Mouse (Mus musculus) bone marrow, adult 2 months (tissue): ENCODE data around the gene Vcp. TPM values are rescaled to one million over a fixed set of nuclear protein-coding genes. Genes with fewer than 3 reads are reported as not detected.

Experiments used
- H3K27ac ChIP-seq: fragments of 200-500 bp; 2 replicates; pipeline ENCODE4 v1.5.1; 2012; ENCODE audit warnings: low read depth, mild to moderate bottlenecking, control low read depth, inconsistent platforms, low read length; ENCODE audit not compliant: control insufficient read depth, poor library complexity, insufficient read depth
- H3K4me1 ChIP-seq: fragments of 200-500 bp; 2 replicates; pipeline ENCODE4 v1.6.1; 2011; ENCODE audit warnings: low read length; ENCODE audit not compliant: control insufficient read depth, insufficient read depth
- H3K4me3 ChIP-seq: fragments of 200-500 bp; replicated peaks from 2 replicates; pipeline ENCODE3; 2011; ENCODE audit warnings: mild to moderate bottlenecking, low read depth, low read length, control low read depth; ENCODE audit not compliant: control insufficient read depth
- CTCF ChIP-seq: fragments of 200-500 bp; IDR thresholded peaks from 2 replicates; pipeline ENCODE4 v1.5.1; 2011; ENCODE audit warnings: low read length, control low read depth; ENCODE audit not compliant: control insufficient read depth, insufficient read depth
- POLR2A ChIP-seq: fragments of 200-500 bp; IDR thresholded peaks from 2 replicates; pipeline ENCODE4 v1.6.1; 2011; ENCODE audit warnings: low read depth, mild to moderate bottlenecking, control low read depth, low read length, borderline replicate concordance; ENCODE audit not compliant: control insufficient read depth
- WGBS: fragments of 180-500 bp; shearing (Covaris S2); methylation state at CpG from one replicate; pipeline ENCODE4 v1.1.7; 2018; 5-methylcytosine and 5-hydroxymethylcytosine counted together
- polyA plus RNA-seq: library from polyadenylated mRNA; stranded (reverse); fragments of >200 nt; gene quantifications from 2 replicates; pipeline ENCODE4 v1.2.4, GENCODE M21; 2011; ENCODE audit warnings: low replicate concordance; ENCODE audit not compliant: missing spikeins, insufficient read depth, insufficient read length

The Vcp gene
- polyA plus RNA-seq, 1 experiment = 93.9 TPM

DNA sequence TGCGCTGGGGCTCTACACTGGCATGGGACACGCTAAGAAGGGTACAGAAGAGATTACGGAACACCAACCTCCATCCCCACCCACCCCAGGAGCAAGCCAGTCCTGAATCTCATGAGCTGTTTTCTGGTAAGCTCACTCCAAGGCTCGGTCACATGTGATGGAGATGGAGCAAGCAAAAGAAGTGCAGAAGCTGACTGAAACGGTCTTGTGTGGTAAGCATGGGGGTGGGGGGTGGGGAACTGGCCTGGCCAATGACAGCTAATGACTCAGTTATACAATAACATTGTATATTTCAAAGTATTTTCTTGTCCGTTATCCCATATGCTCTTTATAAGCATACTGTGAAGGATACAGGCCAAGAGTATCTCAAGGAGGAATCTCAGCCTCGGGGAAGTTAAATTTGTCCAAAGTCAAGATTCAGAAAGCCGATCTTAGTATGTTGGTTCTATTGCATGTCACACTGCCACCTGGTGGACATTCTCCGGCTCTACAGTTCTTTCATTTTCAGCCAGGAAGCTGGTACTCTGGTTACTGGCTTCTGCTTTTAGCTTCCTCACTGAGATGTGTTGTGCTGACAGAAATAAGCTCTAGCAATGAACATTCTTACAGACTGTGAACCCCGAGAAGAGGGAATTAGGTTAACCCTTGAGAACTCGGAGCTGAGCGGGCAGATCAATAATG is 35.1 kb downstream of the Vcp start:
- TF ChIP-seq CTCF = peak; percentile 17; the same call in 1 of the 2 replicates
- no peak for TF ChIP-seq POLR2A
- Histone ChIP-seq H3K27ac (no peak overlapping the region), H3K4me1 (no peaks in the 10 kb centered on the region), H3K4me3 (no peak overlapping the region)
- 14% methylated on average over 12 of the region's 12 CpGs for WGBS

DNA sequence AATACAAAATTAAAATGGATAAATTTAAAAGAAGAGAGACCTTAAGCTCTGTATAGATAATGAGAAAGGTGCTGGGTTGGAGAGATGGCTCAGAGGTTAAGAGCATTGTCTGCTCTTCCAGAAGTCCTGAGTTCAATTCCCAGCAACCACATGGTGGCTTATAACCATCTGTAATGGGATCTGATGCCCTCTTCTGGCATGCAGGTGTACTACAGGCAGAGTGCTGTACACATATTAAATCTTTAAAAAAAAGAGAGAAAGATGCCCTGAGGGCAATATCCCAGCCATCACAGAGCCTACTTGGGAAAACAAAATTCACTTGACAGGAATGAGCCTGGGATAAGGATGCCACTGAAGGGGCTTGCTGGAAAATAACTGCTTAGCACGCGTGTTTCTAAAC is 36.8 kb downstream of the Vcp start:
- 93% methylated on average over 2 of the region's 2 CpGs for WGBS
- no peak overlapping the region for H3K27ac ChIP-seq
- no peaks in the 10 kb centered on the region for H3K4me1 ChIP-seq
- H3K4me3 ChIP-seq = no peak overlapping the region
- no peak for TF ChIP-seq POLR2A
- no peak for TF ChIP-seq CTCF

DNA sequence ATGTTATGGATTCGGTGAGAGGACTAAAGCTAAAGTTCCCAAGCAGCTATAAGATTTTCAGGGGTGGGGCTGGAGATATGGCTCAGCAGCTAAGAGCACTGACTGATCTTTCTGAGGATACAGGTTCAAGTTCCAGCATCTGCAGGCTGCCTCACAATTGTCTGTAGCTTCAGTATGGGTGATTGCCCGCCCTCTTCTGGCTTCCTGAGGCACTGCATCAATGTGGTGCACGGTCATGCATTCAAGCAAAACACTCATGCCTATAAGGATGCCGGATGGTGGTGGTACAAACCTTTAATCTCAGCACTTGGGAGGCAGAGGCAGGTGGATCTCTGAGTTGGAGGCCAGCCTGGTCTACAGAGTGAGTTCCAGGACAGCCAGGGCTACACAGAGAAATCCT is 38.7 kb downstream of the Vcp start:
- Histone ChIP-seq H3K4me1 (no peaks in the 10 kb centered on the region), H3K27ac (no peak overlapping the region), H3K4me3 (no peak overlapping the region)
- TF ChIP-seq CTCF = peak; percentile 80
- no peak for TF ChIP-seq POLR2A
- 20% methylated on average over 4 of the region's 4 CpGs for WGBS

DNA sequence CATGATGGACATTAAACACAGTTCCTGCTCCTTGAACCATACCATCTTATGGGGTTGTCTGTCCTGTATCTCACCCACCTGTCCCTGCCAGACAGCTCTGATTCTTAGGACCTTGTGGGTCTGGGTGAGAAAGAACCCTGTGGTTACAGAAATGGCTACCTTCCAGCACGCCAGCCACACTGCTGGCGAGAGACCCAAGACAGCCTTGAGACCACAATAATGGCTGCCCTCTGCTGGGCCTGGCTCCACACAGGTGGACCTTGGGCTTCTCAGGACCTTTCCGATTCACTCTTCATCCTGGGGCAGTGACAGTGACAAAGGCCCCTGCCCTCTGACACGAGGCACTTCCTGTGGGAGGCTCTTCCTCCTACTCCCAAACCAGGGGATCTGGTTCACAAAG is 40.9 kb downstream of the Vcp start:
- Histone ChIP-seq H3K27ac (no peak overlapping the region), H3K4me3 (no peak overlapping the region), H3K4me1 (no peaks in the 10 kb centered on the region; the same call in 1 of the 2 replicates)
- TF ChIP-seq CTCF (no peak), POLR2A (no peak)
- WGBS = 37% methylated on average over 4 of the region's 4 CpGs

DNA sequence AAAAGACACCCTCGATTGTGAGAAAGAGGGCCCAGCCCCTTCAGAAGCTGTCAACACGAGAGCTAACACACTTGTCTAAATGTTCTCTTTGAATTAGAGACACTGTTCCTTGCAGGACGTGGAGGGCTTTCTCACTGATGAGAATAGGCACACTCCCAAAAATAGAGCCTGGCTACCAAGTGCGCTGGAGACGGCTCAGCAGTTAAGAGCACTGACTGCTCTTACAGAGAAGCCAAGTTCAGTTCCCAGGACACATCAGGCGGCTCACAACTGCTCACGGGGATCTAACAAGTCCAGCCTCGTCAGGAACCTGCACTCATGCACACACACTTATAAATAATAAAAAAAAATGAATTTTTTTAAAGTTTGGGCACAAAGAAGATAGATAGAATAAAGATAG is 41.4 kb downstream of the Vcp start:
- TF ChIP-seq POLR2A (no peak), CTCF (no peak)
- Histone ChIP-seq H3K4me1 (no peaks in the 10 kb centered on the region; the same call in 1 of the 2 replicates), H3K4me3 (no peak overlapping the region), H3K27ac (no peak overlapping the region)
- 70% methylated on average over 8 of the region's 8 CpGs for WGBS

DNA sequence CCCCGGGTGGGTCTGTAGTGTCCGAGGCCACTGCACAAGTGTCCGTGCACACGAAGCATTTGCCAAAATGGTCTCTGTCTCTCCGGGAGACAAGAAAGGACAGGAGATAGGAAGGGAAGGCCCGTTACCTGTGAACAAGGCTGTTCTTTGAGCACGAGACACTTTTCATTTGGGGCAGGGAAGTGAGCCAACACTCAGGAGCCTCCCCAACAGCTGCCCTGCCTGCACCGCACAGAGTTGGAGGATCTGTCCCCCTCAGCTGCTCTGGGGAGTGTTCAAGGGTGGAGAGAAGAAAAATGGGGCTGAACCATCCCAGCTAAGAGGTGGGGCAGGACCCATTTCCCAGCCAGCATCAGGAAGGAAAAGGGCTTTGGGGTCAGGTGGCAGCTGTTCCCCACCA is 42.3 kb downstream of the Vcp start:
- Histone ChIP-seq H3K27ac (no peak overlapping the region), H3K4me3 (no peak overlapping the region), H3K4me1 (no peaks in the 10 kb centered on the region; the same call in 1 of the 2 replicates)
- 82% methylated on average over 8 of the region's 8 CpGs for WGBS
- TF ChIP-seq POLR2A (no peak), CTCF (no peak)

DNA sequence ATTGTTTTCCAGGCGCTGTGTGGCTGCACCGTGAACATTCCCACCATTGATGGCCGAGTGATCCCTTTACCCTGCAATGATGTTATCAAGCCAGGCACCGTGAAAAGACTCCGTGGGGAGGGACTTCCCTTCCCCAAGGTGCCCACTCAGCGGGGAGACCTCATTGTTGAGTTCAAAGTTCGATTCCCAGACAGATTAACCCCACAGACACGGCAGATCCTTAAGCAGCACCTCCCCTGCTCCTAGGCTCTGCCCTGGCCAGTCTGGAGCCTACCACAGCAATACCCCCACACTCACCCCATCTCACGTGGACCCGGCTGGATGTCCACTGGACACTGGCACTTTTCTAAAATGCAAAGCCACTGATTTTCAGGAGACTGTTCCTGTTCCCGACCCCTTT is 43.0 kb downstream of the Vcp start:
- no peaks in the 10 kb centered on the region; the same call in 1 of the 2 replicates for H3K4me1 ChIP-seq
- H3K27ac ChIP-seq = no peak overlapping the region
- TF ChIP-seq CTCF (no peak), POLR2A (no peak)
- 81% methylated on average over 11 of the region's 11 CpGs for WGBS
- H3K4me3 ChIP-seq = no peak overlapping the region

DNA sequence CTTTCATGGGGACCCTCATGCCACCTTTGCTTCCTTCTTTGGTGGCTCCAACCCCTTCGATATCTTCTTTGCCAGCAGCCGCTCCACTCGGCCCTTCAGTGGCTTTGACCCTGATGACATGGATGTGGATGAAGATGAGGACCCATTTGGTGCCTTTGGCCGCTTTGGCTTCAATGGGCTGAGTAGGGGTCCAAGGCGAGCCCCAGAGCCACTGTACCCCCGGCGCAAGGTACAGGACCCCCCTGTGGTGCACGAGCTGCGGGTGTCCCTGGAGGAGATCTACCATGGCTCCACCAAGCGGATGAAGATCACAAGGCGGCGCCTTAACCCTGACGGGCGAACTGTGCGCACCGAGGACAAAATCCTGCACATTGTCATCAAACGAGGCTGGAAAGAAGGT is 43.7 kb downstream of the Vcp start:
- H3K4me1 ChIP-seq = no peaks in the 10 kb centered on the region; the same call in 1 of the 2 replicates
- WGBS = 89% methylated on average over 17 of the region's 17 CpGs
- H3K4me3 ChIP-seq = no peak overlapping the region
- H3K27ac ChIP-seq = no peak overlapping the region
- TF ChIP-seq CTCF (no peak), POLR2A (no peak)
